Mouse (Mus musculus): ENCODE measurements around the gene Ccdc187. TPM values are rescaled to one million over a fixed set of nuclear protein-coding genes. Genes with fewer than 3 reads are reported as not detected.

Ccdc187 gene
- polyA plus RNA-seq, 1 experiment from 2014 or later = 0.03 TPM

DNA sequence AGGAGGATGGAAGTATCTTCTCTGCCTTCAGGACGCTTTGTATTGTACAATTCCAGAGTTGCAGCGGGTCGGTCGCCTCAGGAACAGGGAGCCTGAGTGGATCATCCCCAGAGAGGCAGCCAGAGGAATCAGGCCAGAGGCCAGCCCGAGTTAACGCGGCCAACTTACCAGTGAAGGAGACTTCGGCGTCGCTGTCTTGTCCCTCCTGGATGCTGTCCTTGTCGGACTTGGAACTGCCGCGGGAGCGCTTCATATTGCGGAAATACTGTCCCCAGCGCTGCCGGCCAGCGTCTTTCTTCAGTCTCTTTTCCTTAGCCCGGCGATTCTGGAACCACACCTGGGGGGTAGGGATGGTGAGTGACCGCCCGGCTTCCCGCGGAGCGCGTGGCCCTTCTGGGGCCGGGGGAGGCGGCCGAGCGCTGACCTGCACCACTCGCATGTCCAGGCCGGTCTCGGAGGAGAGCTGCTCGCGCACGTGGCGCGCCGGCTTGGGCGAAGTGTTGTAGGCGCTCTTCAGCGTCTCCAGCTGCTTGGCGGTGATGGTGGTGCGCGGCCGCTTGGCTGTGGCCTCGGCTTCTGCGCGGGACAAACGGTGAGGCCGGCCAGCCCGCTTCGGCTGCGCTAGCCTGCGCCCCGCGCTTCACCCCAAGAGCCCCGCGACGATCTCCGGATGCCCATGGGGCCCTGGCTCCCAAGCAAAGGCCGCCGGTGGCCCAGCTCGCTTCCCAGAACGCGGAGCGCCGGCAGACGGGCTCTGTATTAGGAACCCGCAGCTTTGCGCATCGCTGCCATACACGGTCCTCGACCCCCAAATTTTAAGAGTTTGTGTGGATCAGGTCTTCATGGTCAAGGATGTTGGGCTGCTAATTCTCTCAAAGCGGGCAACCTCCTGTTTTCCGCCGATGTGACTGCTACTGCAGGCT lies 92.2 kb downstream of the Ccdc187 start:
- CTCF ChIA-PET = no interaction called here

DNA sequence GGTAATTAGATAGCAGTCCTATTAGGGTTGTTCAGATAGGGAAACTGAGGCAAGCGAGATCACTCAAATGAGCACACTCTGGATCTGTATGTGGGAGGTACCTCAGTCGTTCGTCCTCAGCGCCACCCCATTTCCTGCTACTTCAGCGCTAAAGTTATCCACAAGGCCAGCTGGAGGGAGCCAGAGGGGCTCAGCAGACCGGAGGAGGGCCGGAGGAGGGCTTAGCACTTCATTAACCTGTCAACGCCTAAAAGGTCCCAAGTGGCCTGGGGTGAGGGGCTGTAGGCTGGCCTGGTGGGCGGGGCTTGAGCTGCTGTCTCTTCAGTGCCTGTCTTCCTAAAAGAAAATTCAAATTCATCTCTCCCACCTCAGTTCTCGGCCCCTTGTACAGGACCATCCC lies 95.9 kb downstream of the Ccdc187 start:
- no peak for ATAC-seq
- peaks cover 56% of the 10 kb centered on the region for H3K27me3 ChIP-seq
- POLR2A ChIA-PET = no interaction called here
- in situ Hi-C loops (cut with MboI; ENCODE audit: low pct_unique_long_range_greater_than_20kb) = no loop called here
- TF ChIP-seq CTCF (IDR thresholded peaks at IDR 0.05) = no peak
- CTCF ChIA-PET = no interaction called here
- DNase-seq (ENCODE audit: low read depth, low spot score) = no peak

More for the DNA sequence above, 92.2 kb downstream of the Ccdc187 start:
- TF ChIP-seq CTCF (IDR thresholded peaks at IDR 0.05) = no peak
- in situ Hi-C loops (cut with MboI; ENCODE audit: low pct_unique_long_range_greater_than_20kb) = no loop called here
- no peak for ATAC-seq
- H3K27me3 ChIP-seq = peaks cover 73% of the 10 kb centered on the region
- no peak for DNase-seq (ENCODE audit: low read depth, low spot score)
- POLR2A ChIA-PET = no interaction called here

DNA sequence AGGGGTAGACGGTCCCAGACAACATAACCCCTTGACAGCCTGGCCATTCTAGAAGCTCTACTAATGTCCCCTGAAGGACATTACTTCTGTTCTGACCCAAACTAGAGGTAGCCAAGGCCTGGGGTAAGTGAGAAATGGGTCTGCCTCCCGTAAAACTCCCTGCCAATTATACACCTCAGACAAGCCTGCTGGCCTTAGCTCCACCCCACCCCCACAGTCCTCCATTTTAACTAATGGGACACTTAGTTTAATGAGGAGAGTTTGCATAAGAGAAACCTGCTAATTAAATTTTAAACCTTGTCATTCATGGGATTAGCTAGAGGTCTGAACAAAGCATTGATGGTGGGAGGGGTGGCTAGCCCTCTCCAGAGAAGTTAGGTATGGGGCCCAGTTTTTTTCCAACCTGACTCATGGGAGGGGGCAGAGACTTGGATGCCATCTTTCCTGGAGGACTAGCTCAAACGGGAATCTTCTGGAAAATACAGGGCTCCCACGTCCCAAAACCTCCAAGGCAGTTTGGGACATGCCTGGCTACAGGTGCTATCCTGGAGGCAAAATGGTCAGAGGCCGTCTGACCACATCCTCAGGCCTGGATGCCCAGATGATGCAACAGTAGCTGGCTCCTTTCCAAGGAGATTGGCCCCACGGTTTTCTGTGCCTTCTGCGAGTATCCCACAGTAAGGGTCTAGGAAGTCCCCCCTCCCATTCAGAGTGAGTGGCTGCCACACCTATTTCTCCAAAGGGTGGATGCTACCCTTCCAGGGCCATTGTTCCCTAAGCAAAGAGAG lies 99.6 kb downstream of the Ccdc187 start:
- in situ Hi-C loops (cut with MboI; ENCODE audit: low pct_unique_long_range_greater_than_20kb) = no loop called here
- H3K27me3 ChIP-seq = peaks cover 21% of the 10 kb centered on the region
- no peak for TF ChIP-seq CTCF (IDR thresholded peaks at IDR 0.05)

More for the DNA sequence above, 99.6 kb downstream of the Ccdc187 start:
- ChIA-PET POLR2A (no interaction called here), CTCF (interaction anchor here (1.0 kb wide), 1 partner anchor 28 kb away, joined by 3 read pairs; no protein-coding TSS in a partner anchor)
- ATAC-seq = no peak
- no peak for DNase-seq (ENCODE audit: low read depth, low spot score)

Other genes starting within 250 kb of the Ccdc187 start
- gene Nacc2, start 171.3 kb downstream of the Ccdc187 start, polyA plus RNA-seq (2021) = 37.0 TPM
- gene Lhx3, start 86.3 kb downstream of the Ccdc187 start, polyA plus RNA-seq (2021) = not detected
- gene Qsox2, start 57.0 kb downstream of the Ccdc187 start, polyA plus RNA-seq (2021) = 35.9 TPM
- 23.3 TPM for gene Gpsm1, start 21.0 kb upstream of the Ccdc187 start, polyA plus RNA-seq (2021)
- gene Dnlz, start 57.6 kb upstream of the Ccdc187 start, polyA plus RNA-seq (2021) = 19.3 TPM
- gene Card9, start 66.4 kb upstream of the Ccdc187 start, polyA plus RNA-seq (2021) = 0.50 TPM
- 32.7 TPM for gene Snapc4, start 86.1 kb upstream of the Ccdc187 start, polyA plus RNA-seq (2021)
- 89.9 TPM for gene Entr1, start 94.8 kb upstream of the Ccdc187 start, polyA plus RNA-seq (2021)
- gene Pmpca, start 94.8 kb upstream of the Ccdc187 start, polyA plus RNA-seq (2021) = 99.2 TPM
- gene Inpp5e, start 114.6 kb upstream of the Ccdc187 start, polyA plus RNA-seq (2021) = 31.6 TPM
- 49.4 TPM for gene Sec16a, start 150.7 kb upstream of the Ccdc187 start, polyA plus RNA-seq (2021)
- 7.6 TPM for gene Notch1, start 222.1 kb upstream of the Ccdc187 start, polyA plus RNA-seq (2021)

All from Patski (cell line).